Mouse (Mus musculus) c-Kit-positive CD71-positive TER-119-positive erythroid progenitor cells, embryonic 14.5 days (primary cell): ENCODE data around the gene Isoc2a.
A peak's percentile ranks its signal among the peaks of the same experiment; 100 is the strongest.

Experiments
- DNase-seq: peaks from one replicate; pipeline ENCODE4 v3.0.0-alpha.2; 2013; ENCODE audit warnings: low spot score

Gene Isoc2a

GRCm38 (mm10) chr7:4940068-4940479 lies 63.1 kb downstream of the Isoc2a start:
- peak; percentile 80 for DNase-seq

- DNase-seq: no peak
Observed at GRCm38 (mm10) chr7:4942673-4943072, 65.7 kb downstream of the Isoc2a start.

- DNase-seq: peak; percentile 86
Observed at GRCm38 (mm10) chr7:4943223-4943815, 66.4 kb downstream of the Isoc2a start.
